Mouse (Mus musculus) hindbrain, embryonic 11.5 days (tissue): ENCODE data around the gene Gal. TPM values are rescaled to one million over a fixed set of nuclear protein-coding genes. Genes with fewer than 3 reads are reported as not detected.

Experiments used
- ATAC-seq: fragments of 200-750 bp; cut with Nextera tagmentation; 2 replicates; pipeline ENCODE4 v1.8.0; 2017; ENCODE audit warnings: mild to moderate bottlenecking, moderate TSS enrichment, moderate library complexity; ENCODE audit not compliant: low FRiP score
- DNase-seq: peaks from one replicate; pipeline ENCODE4 v3.0.0-alpha.2; 2015; ENCODE audit warnings: low spot score
- H3K27ac ChIP-seq: fragments of 300-500 bp; sonication (generic); 2 replicates; pipeline ENCODE4 v1.5.1; 2014; ENCODE audit warnings: mild to moderate bottlenecking, low read depth, low read length
- H3K27me3 ChIP-seq: fragments of 300-500 bp; sonication (generic); 2 replicates; pipeline ENCODE4 v1.6.1; 2014; ENCODE audit warnings: mild to moderate bottlenecking, low read length, moderate library complexity, mixed read lengths; ENCODE audit not compliant: control insufficient read depth, insufficient read depth
- H3K36me3 ChIP-seq: fragments of 300-500 bp; sonication (generic); 2 replicates; pipeline ENCODE4 v1.6.1; 2014; ENCODE audit warnings: mild to moderate bottlenecking, low read length, moderate library complexity, mixed read lengths; ENCODE audit not compliant: control insufficient read depth, insufficient read depth
- H3K4me1 ChIP-seq: fragments of 300-500 bp; sonication (generic); replicated peaks from 2 replicates; pipeline ENCODE4 v1.6.1; 2014; ENCODE audit warnings: low read length, mixed read lengths; ENCODE audit not compliant: control insufficient read depth, insufficient read depth
- H3K4me2 ChIP-seq: fragments of 300-500 bp; sonication (generic); replicated peaks from 2 replicates; pipeline ENCODE4 v1.6.1; 2014; ENCODE audit warnings: mild to moderate bottlenecking, low read depth, low read length
- H3K4me3 ChIP-seq: fragments of 300-500 bp; sonication (generic); 2 replicates; pipeline ENCODE4 v1.5.1; 2014; ENCODE audit warnings: low read depth, low read length
- H3K9ac ChIP-seq: fragments of 300-500 bp; sonication (generic); 2 replicates; pipeline ENCODE4 v1.6.1; 2014; ENCODE audit warnings: low read depth, low read length
- H3K9me3 ChIP-seq: fragments of 300-500 bp; sonication (generic); 2 replicates; pipeline ENCODE4 v1.6.1; 2016; ENCODE audit warnings: low read length; ENCODE audit not compliant: control insufficient read depth
- WGBS: fragments of 180-500 bp; shearing (Covaris S2); extraction: QIAGEN DNeasy Blood & Tissue Kit; methylation state at CpG from one replicate; pipeline ENCODE4 v1.1.7; 2014; 5-methylcytosine and 5-hydroxymethylcytosine counted together
- polyA plus RNA-seq: library from polyadenylated mRNA; unstranded; fragments of >200 nt; fragmentation: Nextera tagmentation; extraction: Ambion mirVana; gene quantifications from 2 replicates; pipeline ENCODE4 v1.2.1, GENCODE M21; 2014

Gene Gal
- polyA plus RNA-seq, 1 experiment from 2014 or later, result 1.3 TPM

- ATAC-seq (peak; percentile 33; the same call in 1 of the 2 replicates), DNase-seq (peak; percentile 32)
- Histone ChIP-seq H3K4me2 (no peak overlapping the region), H3K4me3 (no peak overlapping the region), H3K9ac (no peak overlapping the region), H3K4me1 (no peaks in the 10 kb centered on the region), H3K36me3 (no peaks in the 10 kb centered on the region), H3K27me3 (no peaks in the 10 kb centered on the region), H3K9me3 (no peaks in the 10 kb centered on the region), H3K27ac (no peak overlapping the region)
- WGBS, result 53% methylated on average over 7 of the region's 7 CpGs
Observed at GRCm38 (mm10) chr19:3429156-3429816, 14.9 kb upstream of the Gal start.

- Histone ChIP-seq H3K27ac (no peak overlapping the region), H3K9ac (no peak overlapping the region), H3K9me3 (no peaks in the 10 kb centered on the region), H3K4me2 (no peak overlapping the region), H3K36me3 (no peaks in the 10 kb centered on the region), H3K27me3 (no peaks in the 10 kb centered on the region), H3K4me3 (no peak overlapping the region), H3K4me1 (no peaks in the 10 kb centered on the region)
- no peak for DNase-seq
- no peak for ATAC-seq
- 87% methylated on average over 15 of the region's 15 CpGs for WGBS
Observed at GRCm38 (mm10) chr19:3428057-3428830, 13.9 kb upstream of the Gal start.

- Histone ChIP-seq H3K9me3 (no peaks in the 10 kb centered on the region), H3K9ac (no peak overlapping the region), H3K4me1 (no peaks in the 10 kb centered on the region), H3K4me3 (no peak overlapping the region), H3K27ac (no peak overlapping the region), H3K4me2 (no peak overlapping the region), H3K27me3 (no peaks in the 10 kb centered on the region), H3K36me3 (no peaks in the 10 kb centered on the region)
- 91% methylated on average over 2 of the region's 2 CpGs for WGBS
- ATAC-seq, result no peak
- no peak for DNase-seq
Observed at GRCm38 (mm10) chr19:3424214-3424613, 9.9 kb upstream of the Gal start.

GRCm38 (mm10) chr19:3422981-3423380 is 8.6 kb upstream of the Gal start:
- DNase-seq (no peak), ATAC-seq (no peak)

GRCm38 (mm10) chr19:3422488-3422887 is 8.1 kb upstream of the Gal start:
- Histone ChIP-seq H3K4me3 (no peak overlapping the region), H3K27ac (0 out of 2 replicates have a peak overlapping the region, but pooled peaks have one; percentile 36), H3K4me2 (no peak overlapping the region), H3K4me1 (no peaks in the 10 kb centered on the region), H3K36me3 (no peaks in the 10 kb centered on the region), H3K9ac (no peak overlapping the region), H3K9me3 (no peaks in the 10 kb centered on the region), H3K27me3 (no peaks in the 10 kb centered on the region)
- WGBS, result 33% methylated on average over 6 of the region's 6 CpGs
- DNase-seq (peak; percentile 40), ATAC-seq (peak; percentile 54)

More at GRCm38 (mm10) chr19:3422981-3423380, 8.6 kb upstream of the Gal start:
- 68% methylated on average over 4 of the region's 4 CpGs for WGBS
- Histone ChIP-seq H3K36me3 (no peaks in the 10 kb centered on the region), H3K27me3 (no peaks in the 10 kb centered on the region), H3K4me1 (no peaks in the 10 kb centered on the region), H3K9me3 (no peaks in the 10 kb centered on the region), H3K4me3 (no peak overlapping the region), H3K27ac (0 out of 2 replicates have a peak overlapping the region, but pooled peaks have one; percentile 36), H3K4me2 (no peak overlapping the region), H3K9ac (no peak overlapping the region)

- Histone ChIP-seq H3K27me3 (peaks cover 10% of the 10 kb centered on the region), H3K4me1 (no peaks in the 10 kb centered on the region), H3K9me3 (no peaks in the 10 kb centered on the region), H3K4me3 (no peak overlapping the region), H3K36me3 (no peaks in the 10 kb centered on the region), H3K4me2 (no peak overlapping the region), H3K9ac (no peak overlapping the region), H3K27ac (no peak overlapping the region)
- ATAC-seq, result no peak
- WGBS, result 74% methylated on average over 5 of the region's 5 CpGs
- DNase-seq, result no peak
Observed at GRCm38 (mm10) chr19:3419251-3419650, 4.9 kb upstream of the Gal start.

- Histone ChIP-seq H3K4me2 (no peak overlapping the region), H3K9me3 (0 out of 2 replicates have a peak, but pooled peaks cover 2% of the 10 kb centered on the region), H3K27ac (no peak overlapping the region), H3K36me3 (no peaks in the 10 kb centered on the region), H3K27me3 (no peaks in the 10 kb centered on the region), H3K4me3 (no peak overlapping the region), H3K9ac (no peak overlapping the region), H3K4me1 (no peaks in the 10 kb centered on the region)
- no peak for ATAC-seq
- DNase-seq, result no peak
- WGBS, result 71% methylated on average over 1 of the region's 1 CpGs
Observed at GRCm38 (mm10) chr19:3405531-3406281, 8.6 kb downstream of the Gal start.

- 81% methylated on average over 7 of the region's 7 CpGs for WGBS
- H3K4me2 ChIP-seq, result no peak overlapping the region
Observed at GRCm38 (mm10) chr19:3404030-3404429, 10.3 kb downstream of the Gal start.

More at GRCm38 (mm10) chr19:3404030-3404429, 10.3 kb downstream of the Gal start:
- H3K4me1 ChIP-seq, result no peaks in the 10 kb centered on the region
- no peaks in the 10 kb centered on the region for H3K27me3 ChIP-seq
- no peak overlapping the region for H3K9ac ChIP-seq
- no peak for ATAC-seq
- no peaks in the 10 kb centered on the region for H3K36me3 ChIP-seq
- H3K4me3 ChIP-seq, result no peak overlapping the region
- 0 out of 2 replicates have a peak, but pooled peaks cover 2% of the 10 kb centered on the region for H3K9me3 ChIP-seq
- DNase-seq, result no peak
- H3K27ac ChIP-seq, result no peak overlapping the region
